Mouse (Mus musculus): ENCODE measurements around the gene Ascc1.

Ascc1 gene

GRCm38 (mm10) chr10:60138680-60139079 is 136.1 kb downstream of the Ascc1 start:
- in situ Hi-C loops (cut with MboI; ENCODE audit: unreplicated experiment in 2 of 2) = loop anchor here in 1 of 2 experiments (25.0 kb wide), 1 partner anchor 599 kb away; no protein-coding TSS in a partner anchor

DNA sequence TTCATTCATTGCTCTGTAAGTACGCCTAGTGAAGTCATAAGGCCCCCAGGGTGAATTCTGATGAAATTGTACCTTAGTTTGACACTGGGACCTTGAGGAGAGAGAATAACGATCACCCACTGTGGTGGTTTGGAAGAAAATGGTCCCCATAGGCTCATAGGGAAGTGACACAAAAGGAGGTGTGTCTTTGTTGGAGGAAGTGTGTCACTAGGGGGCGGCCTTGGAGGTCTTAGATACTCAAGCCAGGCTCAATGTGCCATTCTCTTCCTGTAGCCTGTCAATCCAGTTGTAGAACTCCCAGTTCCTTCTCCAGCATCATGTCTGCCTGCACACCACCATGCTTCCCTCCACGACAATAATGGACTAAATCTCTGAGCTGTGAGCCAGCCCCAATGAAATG is 138.1 kb downstream of the Ascc1 start:
- in situ Hi-C loops (cut with MboI; ENCODE audit: unreplicated experiment in 2 of 2) = loop anchor here (10.0 to 25.0 kb wide), 3 partner anchors 126 to 597 kb away; partner anchors contain the start of gene Gm17455 (in 1 of the 2)

DNA sequence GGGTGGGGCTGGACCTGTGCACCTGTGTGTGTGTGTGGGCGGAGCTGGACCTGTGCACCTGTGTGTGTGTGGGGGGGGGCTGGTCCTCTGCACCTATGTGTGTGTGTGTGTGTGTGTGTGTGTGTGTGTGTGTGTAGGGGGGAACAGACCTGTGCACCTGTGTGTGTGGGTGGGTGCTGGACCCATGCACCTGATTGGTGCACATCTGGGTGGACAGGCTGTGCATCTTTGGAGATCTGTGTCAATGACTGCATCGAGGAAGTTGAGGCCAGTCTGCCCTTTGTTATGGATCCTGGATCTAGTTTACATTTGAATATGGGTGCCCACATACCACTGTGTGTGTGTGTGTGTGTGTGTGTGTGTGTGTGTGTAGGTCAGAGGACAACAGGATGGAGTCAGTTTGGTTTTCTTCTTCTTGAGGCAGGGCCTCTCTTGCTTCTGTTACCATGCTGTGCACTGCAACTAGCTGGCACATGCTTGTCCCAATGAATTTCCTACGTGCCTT is 139.1 kb downstream of the Ascc1 start:
- in situ Hi-C loops (cut with MboI; ENCODE audit: unreplicated experiment in 2 of 2) = loop anchor here (10.0 to 25.0 kb wide), 3 partner anchors 127 to 596 kb away; partner anchors contain the start of gene Gm17455 (in 1 of the 2)

- in situ Hi-C loops (cut with MboI; ENCODE audit: unreplicated experiment in 2 of 2) = loop anchor here (5.0 to 25.0 kb wide), 4 partner anchors 90 to 590 kb away; partner anchors contain the start of gene Gm17455 (in 1 of the 2)
Measured at GRCm38 (mm10) chr10:60147510-60148047, 145.0 kb downstream of the Ascc1 start.

DNA sequence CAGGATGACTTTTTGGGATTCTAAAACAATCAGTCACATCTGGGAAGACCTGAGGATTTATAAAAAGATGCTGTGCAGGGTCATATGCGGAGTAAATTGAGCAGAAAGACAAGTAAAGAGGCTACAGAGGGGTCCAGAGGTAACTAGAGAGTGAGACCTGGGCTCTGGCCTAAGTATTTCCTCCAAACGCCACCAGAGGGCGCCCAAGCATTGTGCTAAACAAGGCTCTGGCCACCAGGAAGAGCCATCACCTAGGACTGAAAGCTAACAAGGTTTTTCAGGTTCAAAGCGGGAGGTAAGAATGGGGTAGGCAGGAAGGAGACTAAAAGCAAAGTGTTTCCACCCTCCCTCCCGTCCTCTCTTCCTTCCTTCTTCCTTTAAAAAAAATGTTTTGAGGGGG is 145.5 kb downstream of the Ascc1 start:
- in situ Hi-C loops (cut with MboI; ENCODE audit: unreplicated experiment in 2 of 2) = loop anchor here (5.0 to 25.0 kb wide), 4 partner anchors 89 to 589 kb away; partner anchors contain the start of gene Gm17455 (in 1 of the 2)
